Mouse (Mus musculus): Measurements from ENCODE around the gene Arid4a.

Gene Arid4a

GRCm38 (mm10) chr12:71147641-71148040, 131.9 kb downstream of the Arid4a start:
- in situ Hi-C loops (cut with MseI, MboI) = no loop called here

All from mouse trophoblast stem cell (cell line).